Mouse (Mus musculus): ENCODE data around the gene Wdr60.
"Not testable (repeated sequence)": the region's sequence is repeated elsewhere in the genome, so short reads cannot be mapped to it uniquely, and the experiment has no call there.

Wdr60 gene

GRCm38 (mm10) chr12:116262555-116263341 is at the start of gene Wdr60:
Wdr60 (minus strand) TSS chr12:116263022.
- peak; percentile 88 for DNase-seq (ENCODE audit: extremely low spot score)

DNA sequence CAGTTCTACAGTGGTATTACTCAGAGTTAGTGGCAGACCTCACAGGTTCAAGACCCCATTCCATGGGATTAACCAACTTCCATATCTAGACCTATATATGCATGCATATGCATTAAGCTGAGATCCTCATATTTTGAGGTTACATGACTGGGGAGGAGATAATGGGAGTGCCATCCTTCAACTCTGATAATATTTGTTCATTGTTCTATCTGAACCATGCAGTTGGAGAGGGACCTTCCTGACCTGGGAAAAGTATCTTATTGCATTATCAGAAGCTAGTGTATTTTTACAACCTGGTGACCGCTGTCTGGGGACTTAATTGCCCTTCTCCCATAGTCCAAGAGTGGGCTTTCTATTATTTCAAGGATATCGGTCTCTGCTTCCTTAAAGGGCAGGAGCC is 45.8 kb upstream of the Wdr60 start:
- DNase-seq (ENCODE audit: extremely low spot score) = no peak

- DNase-seq (ENCODE audit: extremely low spot score) = no peak
Measured at GRCm38 (mm10) chr12:116307870-116308269, 45.0 kb upstream of the Wdr60 start.

DNA sequence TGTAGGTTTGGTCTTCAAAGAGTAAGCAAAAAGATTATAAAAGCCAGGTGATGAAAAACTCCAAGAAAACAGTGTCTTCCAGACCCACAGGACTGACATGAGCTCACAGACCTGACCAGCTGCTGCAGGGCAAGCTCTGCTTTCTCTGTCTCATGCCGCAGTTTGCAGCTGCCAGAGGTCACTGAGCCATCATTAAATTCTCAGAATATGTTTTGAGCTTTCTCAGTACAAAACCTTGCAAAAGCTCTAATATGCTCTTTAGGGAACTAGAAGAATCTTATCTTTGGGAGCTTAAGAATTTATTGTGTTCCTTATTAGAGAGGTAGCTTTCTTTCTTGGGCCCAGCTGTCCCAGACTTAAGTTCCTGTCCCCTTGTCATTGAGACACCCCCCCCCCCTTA is 43.2 kb upstream of the Wdr60 start:
- no peak for DNase-seq (ENCODE audit: extremely low spot score)

GRCm38 (mm10) chr12:116302181-116302580 is 39.4 kb upstream of the Wdr60 start:
- no peak for DNase-seq (ENCODE audit: extremely low spot score)

DNA sequence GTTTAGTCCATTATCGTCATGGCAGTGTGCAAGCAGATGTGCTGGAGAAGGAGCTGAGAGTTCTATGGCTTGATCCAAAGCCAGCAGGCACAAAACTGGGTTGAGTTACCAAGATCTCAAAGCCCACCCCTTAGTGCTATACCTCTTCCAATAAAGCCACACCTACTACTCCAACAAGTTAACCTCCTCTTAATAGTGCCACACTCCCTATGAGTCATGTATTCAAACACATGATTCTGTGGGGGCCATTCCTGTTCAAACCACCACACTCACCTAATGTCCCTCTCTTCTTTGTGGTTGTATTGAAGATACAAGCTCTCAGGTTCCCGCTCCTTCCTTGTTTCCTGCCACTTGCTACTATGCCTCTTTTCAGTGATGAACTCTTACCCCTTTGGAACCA is 37.1 kb upstream of the Wdr60 start:
- DNase-seq (ENCODE audit: extremely low spot score) = no peak

DNA sequence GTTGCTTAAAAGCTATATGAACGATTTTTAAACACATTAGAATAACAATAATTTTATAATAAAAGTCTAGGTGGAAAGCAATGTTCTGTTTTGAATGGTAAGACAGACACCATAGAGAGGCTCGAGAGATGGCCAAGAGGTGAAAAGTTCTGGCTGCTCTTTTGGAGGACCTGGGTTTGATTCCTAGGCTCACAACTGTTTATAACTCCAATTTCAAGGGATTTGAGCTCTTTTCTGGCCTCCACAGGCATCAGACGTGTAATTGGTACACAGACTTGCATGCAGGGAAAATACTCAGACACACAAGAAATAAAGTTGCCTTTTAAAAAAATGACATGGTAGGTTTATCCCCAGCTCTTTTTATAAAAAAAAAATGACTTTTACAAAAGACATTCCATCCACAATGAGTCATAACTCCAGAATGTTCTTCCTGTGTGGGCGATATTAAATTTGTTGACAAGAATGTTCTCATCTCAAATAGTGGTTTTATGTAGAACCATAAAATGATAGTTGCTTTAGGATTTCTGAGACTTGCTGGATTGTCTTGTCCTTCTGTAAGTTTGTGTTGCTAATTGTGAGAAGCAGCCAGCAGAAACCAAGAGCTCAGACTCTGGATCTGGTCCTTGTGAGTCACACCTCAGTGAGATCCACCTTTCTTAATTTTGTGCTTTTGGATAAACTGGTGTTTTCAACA is 30.9 kb upstream of the Wdr60 start:
- DNase-seq (ENCODE audit: extremely low spot score) = no peak

DNA sequence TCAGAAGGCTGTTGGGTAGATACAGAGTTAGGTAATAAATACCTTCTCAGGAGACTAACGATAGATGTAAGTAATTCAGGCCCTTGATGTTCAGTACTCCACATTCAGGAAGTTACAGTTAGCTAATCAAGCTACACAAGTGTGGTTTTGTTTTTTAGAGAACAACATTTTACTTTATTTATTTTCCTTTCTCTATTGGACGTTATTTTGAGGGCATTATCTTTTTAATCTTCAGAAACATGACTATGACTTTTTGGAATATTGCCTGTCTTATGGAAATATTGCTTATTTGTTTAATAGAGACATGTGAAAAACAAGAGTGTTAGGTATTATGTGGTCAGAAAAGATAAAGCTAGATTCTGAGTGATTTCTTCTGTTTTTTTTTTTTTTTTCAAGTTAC is 30.4 kb upstream of the Wdr60 start:
- no peak for DNase-seq (ENCODE audit: extremely low spot score)

DNA sequence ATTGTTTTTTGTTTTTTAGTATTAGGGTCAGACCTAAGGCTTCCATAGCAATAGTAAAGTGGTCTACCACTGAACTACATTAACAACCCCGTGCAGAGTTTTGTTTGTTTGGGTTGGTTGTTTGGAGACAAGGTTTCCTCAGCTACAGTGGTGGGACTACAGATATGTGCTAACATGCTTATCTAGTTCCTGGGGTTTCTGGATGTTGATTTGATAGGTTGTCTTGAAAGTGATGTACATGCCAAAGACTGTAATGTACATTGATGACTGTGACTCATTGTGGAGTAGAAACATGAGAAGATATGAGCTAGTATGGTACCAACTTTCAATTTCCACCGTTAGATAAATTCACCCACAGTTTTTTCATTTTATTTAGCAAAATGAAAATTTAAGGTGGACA is 20.7 kb upstream of the Wdr60 start:
- DNase-seq (ENCODE audit: extremely low spot score) = no peak

DNA sequence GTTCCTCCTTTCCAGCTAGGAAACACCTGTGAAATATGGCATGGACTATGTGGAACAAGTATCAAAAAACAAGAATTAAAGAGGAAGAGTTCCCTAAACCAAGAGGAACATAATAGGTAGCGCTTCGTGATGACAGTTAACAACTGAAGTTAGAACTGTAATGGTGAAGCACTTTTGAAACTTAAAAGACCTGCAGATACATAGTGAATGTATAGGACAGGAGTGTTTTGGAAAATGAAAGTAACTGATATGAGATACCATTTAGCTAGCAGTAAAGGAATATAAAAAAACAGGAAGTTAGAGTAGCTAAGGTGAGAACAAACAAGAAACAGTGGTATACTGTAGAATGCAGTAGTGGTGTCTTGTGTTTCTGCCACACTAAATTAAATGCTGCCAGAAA is 20.0 kb upstream of the Wdr60 start:
- DNase-seq (ENCODE audit: extremely low spot score) = no peak

GRCm38 (mm10) chr12:116281427-116282281 is 18.8 kb upstream of the Wdr60 start:
- DNase-seq (ENCODE audit: extremely low spot score) = peak; percentile 34

- peak; percentile 99 for DNase-seq (ENCODE audit: extremely low spot score)
Measured at GRCm38 (mm10) chr12:116280653-116281364, 18.0 kb upstream of the Wdr60 start, which contains the start of gene Esyt2. Esyt2 (plus strand) TSS chr12:116281196.

- DNase-seq (ENCODE audit: extremely low spot score) = no peak
Measured at GRCm38 (mm10) chr12:116280149-116280652, 17.4 kb upstream of the Wdr60 start.

DNA sequence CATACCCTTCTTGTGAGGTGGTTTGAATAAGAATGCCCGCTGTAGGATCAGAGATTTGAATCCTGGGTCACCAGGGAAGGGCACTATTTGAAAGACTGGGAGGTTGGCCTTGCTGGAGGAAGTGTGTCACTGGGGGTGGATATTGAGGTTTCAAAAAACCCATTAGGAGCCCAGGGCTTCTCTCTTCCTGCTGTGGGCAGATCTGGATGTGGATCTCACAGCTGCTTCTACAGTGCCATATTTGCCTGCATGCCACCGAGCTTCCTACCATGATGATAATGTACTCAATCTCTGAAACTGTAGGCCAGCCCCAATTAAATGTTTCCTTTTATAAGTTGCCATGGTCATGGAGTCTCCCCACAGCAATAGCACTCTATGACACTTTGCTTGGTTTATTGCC is 16.4 kb upstream of the Wdr60 start:
- no peak for DNase-seq (ENCODE audit: extremely low spot score)

- no peak for DNase-seq (ENCODE audit: extremely low spot score)
Measured at GRCm38 (mm10) chr12:116278541-116278940, 15.7 kb upstream of the Wdr60 start.

GRCm38 (mm10) chr12:116276961-116277360 is 14.1 kb upstream of the Wdr60 start:
- DNase-seq (ENCODE audit: extremely low spot score) = no peak

DNA sequence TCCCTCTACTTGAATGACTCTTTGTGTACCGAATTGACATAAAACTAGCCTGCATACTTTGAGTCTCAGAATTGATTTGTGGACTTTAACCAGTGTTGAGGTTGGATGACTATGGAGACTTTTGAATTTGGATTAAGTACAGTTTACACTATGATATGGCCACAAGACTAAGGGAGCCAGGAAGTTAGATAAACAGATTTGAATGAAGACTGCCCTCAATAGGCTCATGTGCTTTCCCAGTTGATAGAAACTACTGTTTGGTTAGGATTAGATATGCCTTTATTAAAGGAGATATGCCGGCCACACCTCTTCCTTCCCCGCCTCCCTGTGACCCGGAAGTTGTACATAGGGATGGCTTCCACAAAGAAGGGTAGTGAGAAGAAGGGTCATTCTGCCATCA is 12.8 kb upstream of the Wdr60 start:
- no peak for DNase-seq (ENCODE audit: extremely low spot score)

- not testable (repeated sequence) for DNase-seq (ENCODE audit: extremely low spot score)
Measured at GRCm38 (mm10) chr12:116275086-116275485, 12.3 kb upstream of the Wdr60 start, which contains the start of gene Gm11027. Gm11027 (plus strand) TSS chr12:116275386.

GRCm38 (mm10) chr12:116273733-116274132 is 10.9 kb upstream of the Wdr60 start:
- no peak for DNase-seq (ENCODE audit: extremely low spot score)

- no peak for DNase-seq (ENCODE audit: extremely low spot score)
Measured at GRCm38 (mm10) chr12:116271071-116271470, 8.2 kb upstream of the Wdr60 start.

DNA sequence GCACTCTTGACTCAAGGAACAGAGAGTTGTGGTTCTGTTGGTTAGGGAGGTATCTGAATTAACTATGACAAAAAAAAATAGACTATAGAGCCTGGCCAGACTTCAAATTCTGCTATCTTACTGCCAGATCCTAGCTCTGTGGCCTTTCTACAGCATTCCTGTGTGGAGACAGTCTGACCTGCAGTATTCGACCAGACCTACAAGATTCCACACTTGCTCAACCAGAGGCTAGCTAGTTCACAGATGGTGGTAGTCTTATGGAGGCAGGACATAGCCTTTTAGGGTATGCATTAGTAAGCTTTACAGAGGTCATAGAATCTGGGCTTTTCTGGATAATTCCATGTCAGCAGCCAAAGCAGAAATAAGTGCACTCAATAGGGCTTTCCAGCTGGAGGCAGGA is 7.7 kb upstream of the Wdr60 start:
- no peak for DNase-seq (ENCODE audit: extremely low spot score)

Data from embryo, embryonic 9.5 days (tissue).